Mouse (Mus musculus): ENCODE measurements around the gene Actl6b. TPM values are rescaled to one million over a fixed set of nuclear protein-coding genes. Genes with fewer than 3 reads are reported as not detected.
A peak's percentile ranks its signal among the peaks of the same experiment; 100 is the strongest.

Actl6b gene
- polyA plus RNA-seq, 1 experiment from 2014 or later = 0.45 TPM

DNA sequence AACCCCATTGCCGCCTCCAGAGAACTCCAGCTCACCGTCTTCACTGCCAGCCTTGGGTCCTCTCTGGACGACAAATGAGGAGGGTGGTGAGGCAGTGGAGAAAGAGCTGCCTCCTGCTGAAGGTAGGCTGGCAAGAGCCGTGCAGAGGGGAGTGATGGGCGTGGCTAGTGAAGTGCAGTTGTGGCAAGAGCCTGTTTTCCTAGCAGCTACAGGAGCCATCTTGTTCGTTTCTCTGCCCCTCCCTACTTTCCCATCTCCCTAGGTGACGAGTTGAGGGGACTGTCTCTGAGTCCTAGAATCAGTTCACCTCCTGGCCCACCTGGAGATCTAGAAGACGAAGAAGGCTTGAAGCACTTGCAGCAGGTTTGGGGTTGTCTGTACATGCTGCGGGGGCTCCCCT lies 31.5 kb upstream of the Actl6b start:
- Histone ChIP-seq H3K9me3 (no peaks in the 10 kb centered on the region), H3K27me3 (no peaks in the 10 kb centered on the region), H3K4me2 (replicated peaks) (no peak overlapping the region), H3K4me3 (no peak overlapping the region), H3K9ac (no peak overlapping the region), H3K36me3 (peaks cover 97% of the 10 kb centered on the region), H3K4me1 (peaks cover 7% of the 10 kb centered on the region), H3K27ac (no peak overlapping the region)
- 76% methylated on average over 9 of the region's 9 CpGs for WGBS
- no peak for ATAC-seq (ENCODE audit: low FRiP score, low read depth)

GRCm38 (mm10) chr5:137522711-137523110 lies 30.6 kb upstream of the Actl6b start:
- H3K4me3 ChIP-seq = no peak overlapping the region
- peaks cover 13% of the 10 kb centered on the region for H3K4me1 ChIP-seq
- H3K27me3 ChIP-seq = no peaks in the 10 kb centered on the region
- H3K4me2 ChIP-seq (replicated peaks) = no peak overlapping the region
- no peak overlapping the region for H3K9ac ChIP-seq
- 80% methylated on average over 11 of the region's 11 CpGs for WGBS
- no peaks in the 10 kb centered on the region for H3K9me3 ChIP-seq
- ATAC-seq (ENCODE audit: low FRiP score, low read depth) = no peak
- H3K27ac ChIP-seq = no peak overlapping the region; the same call in 1 of the 2 replicates
- peaks cover 95% of the 10 kb centered on the region for H3K36me3 ChIP-seq

DNA sequence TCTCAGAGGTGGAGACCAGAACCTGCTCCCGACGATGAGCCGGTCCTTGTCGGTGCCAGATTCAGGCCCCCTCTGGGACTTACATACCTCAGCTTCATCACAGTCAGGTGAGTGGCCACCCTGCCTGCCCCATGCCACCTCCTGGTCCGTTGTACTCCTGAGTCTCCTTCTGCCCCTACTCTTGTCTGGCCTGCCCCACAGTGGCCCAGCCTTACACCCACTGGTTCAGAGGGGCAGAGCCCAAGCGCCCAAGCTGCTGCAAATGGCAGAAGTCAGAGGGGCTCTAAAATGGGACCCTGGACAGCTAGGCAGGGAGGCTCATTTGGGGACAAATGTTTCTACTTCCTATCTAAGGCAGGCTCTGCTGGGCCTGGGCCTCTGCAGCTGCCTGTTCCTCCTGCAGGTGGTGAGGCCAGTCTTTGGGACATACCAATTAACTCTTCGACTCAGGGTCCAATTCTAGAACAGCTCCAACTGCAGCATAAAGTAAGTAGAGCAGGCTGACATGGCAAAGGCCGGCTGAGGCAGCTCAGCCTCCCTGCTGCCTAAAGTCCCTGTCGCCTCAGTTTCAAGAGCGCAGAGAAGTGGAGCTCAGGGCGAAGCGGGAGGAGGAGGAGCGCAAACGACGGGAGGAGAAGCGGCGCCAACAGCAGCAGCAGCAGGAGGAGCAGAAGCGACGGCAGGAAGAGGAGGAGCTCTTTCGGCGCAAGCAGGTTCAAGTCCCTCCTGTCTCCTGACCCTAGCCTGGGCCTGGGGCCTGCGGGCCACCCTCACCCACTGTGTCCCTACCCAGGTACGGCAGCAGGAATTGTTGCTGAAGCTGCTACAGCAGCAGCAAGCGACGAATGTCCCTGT lies 29.7 kb upstream of the Actl6b start:
- Histone ChIP-seq H3K27ac (no peak overlapping the region; the same call in 1 of the 2 replicates), H3K9me3 (no peaks in the 10 kb centered on the region), H3K4me3 (no peak overlapping the region), H3K4me2 (replicated peaks) (no peak overlapping the region), H3K9ac (no peak overlapping the region), H3K4me1 (peaks cover 21% of the 10 kb centered on the region), H3K27me3 (no peaks in the 10 kb centered on the region), H3K36me3 (peaks cover 95% of the 10 kb centered on the region)
- 84% methylated on average over 25 of the region's 25 CpGs for WGBS
- ATAC-seq (ENCODE audit: low FRiP score, low read depth) = no peak

DNA sequence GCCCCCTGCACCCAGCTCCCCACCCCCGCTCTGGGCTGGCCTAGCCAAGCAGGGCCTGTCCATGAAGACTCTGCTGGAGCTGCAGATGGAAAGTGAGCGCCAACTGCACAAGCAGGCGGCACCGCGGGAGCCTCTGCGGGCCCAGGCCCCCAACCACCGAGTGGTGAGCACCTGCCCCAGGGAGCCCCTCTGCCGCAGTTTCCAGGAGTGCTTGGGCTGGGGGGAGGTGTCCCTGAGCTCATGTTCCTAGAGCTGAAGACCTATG lies 29.1 kb upstream of the Actl6b start:
- Histone ChIP-seq H3K36me3 (peaks cover 95% of the 10 kb centered on the region), H3K4me3 (no peak overlapping the region), H3K27me3 (no peaks in the 10 kb centered on the region), H3K9ac (no peak overlapping the region), H3K4me1 (peaks cover 21% of the 10 kb centered on the region), H3K27ac (no peak overlapping the region), H3K9me3 (no peaks in the 10 kb centered on the region), H3K4me2 (replicated peaks) (no peak overlapping the region)
- ATAC-seq (ENCODE audit: low FRiP score, low read depth) = no peak
- 93% methylated on average over 8 of the region's 8 CpGs for WGBS

DNA sequence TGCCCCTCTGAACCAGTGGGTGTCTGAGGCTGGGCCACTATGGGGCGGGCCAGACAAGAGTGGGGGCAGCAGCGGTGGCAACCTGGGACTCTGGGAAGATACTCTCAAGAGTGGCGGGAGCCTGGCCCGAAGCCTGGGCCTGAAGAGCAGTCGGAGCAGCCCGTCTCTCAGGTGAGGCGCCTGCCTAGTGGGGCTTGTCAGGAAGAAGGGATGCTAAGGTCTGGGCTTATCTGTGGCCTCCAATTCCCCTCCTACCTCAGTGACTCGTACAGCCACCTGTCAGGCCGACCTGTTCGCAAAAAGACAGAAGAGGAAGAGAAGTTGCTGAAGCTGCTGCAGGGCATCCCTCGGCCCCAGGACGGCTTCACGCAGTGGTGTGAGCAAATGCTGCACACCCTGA lies 28.6 kb upstream of the Actl6b start:
- no peaks in the 10 kb centered on the region for H3K27me3 ChIP-seq
- H3K9ac ChIP-seq = no peak overlapping the region
- no peak for ATAC-seq (ENCODE audit: low FRiP score, low read depth)
- no peak overlapping the region for H3K4me2 ChIP-seq (replicated peaks)
- H3K4me3 ChIP-seq = no peak overlapping the region
- peaks cover 25% of the 10 kb centered on the region for H3K4me1 ChIP-seq
- no peaks in the 10 kb centered on the region for H3K9me3 ChIP-seq
- H3K36me3 ChIP-seq = peaks cover 95% of the 10 kb centered on the region
- 87% methylated on average over 13 of the region's 13 CpGs for whole genome bisulfite sequencing
- no peak overlapping the region for H3K27ac ChIP-seq

GRCm38 (mm10) chr5:137525511-137525910 lies 27.8 kb upstream of the Actl6b start:
- 0 out of 2 replicates have a peak overlapping the region, but pooled peaks have one; percentile 15 for H3K27ac ChIP-seq
- no peak overlapping the region for H3K4me2 ChIP-seq (replicated peaks)
- H3K27me3 ChIP-seq = no peaks in the 10 kb centered on the region
- H3K9ac ChIP-seq = no peak overlapping the region
- no peak overlapping the region for H3K4me3 ChIP-seq
- H3K36me3 ChIP-seq = peaks cover 92% of the 10 kb centered on the region
- ATAC-seq (ENCODE audit: low FRiP score, low read depth) = no peak
- H3K9me3 ChIP-seq = no peaks in the 10 kb centered on the region
- WGBS = 73% methylated on average over 16 of the region's 16 CpGs
- H3K4me1 ChIP-seq = peaks cover 34% of the 10 kb centered on the region

- Histone ChIP-seq H3K27me3 (no peaks in the 10 kb centered on the region), H3K4me2 (replicated peaks) (no peak overlapping the region), H3K4me3 (no peak overlapping the region), H3K9me3 (no peaks in the 10 kb centered on the region), H3K36me3 (peaks cover 84% of the 10 kb centered on the region), H3K4me1 (peaks cover 35% of the 10 kb centered on the region), H3K27ac (peak overlapping the region; percentile 48; the same call in 1 of the 2 replicates), H3K9ac (peak overlapping the region; percentile 15; the same call in 1 of the 2 replicates)
- 53% methylated on average over 16 of the region's 16 CpGs for WGBS
- no peak for ATAC-seq (ENCODE audit: low FRiP score, low read depth)
Observed at GRCm38 (mm10) chr5:137526192-137526936, 27.0 kb upstream of the Actl6b start.

DNA sequence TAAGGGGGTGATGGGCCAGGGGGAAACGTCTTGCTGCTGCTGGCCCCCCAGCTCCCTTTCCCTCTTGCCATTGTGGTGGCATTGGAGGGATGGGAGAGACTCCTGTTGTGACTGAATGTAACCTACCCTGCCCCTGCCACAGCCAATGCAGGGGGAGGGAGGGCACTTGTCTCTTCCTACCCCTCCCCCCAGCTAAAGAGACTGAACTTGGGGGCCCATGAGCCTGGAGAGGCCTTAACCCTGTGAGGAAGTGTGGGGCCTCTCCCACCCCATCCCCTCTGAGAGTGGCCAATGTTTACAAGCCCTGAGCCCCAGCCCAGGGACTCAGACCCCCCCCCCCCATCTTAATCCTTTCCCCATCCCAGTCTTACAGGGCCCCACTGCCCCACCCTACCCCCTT lies 25.9 kb upstream of the Actl6b start:
- Histone ChIP-seq H3K27ac (no peak overlapping the region), H3K9me3 (no peaks in the 10 kb centered on the region), H3K4me2 (replicated peaks) (no peak overlapping the region), H3K9ac (no peak overlapping the region), H3K36me3 (peaks cover 73% of the 10 kb centered on the region), H3K4me1 (peaks cover 35% of the 10 kb centered on the region), H3K4me3 (no peak overlapping the region), H3K27me3 (no peaks in the 10 kb centered on the region)
- ATAC-seq (ENCODE audit: low FRiP score, low read depth) = no peak
- 47% methylated on average over 1 of the region's 1 CpGs for WGBS

GRCm38 (mm10) chr5:137528247-137528968 lies 24.9 kb upstream of the Actl6b start:
- ATAC-seq (ENCODE audit: low FRiP score, low read depth) = no peak
- Histone ChIP-seq H3K9me3 (no peaks in the 10 kb centered on the region), H3K36me3 (peaks cover 63% of the 10 kb centered on the region), H3K27me3 (no peaks in the 10 kb centered on the region), H3K4me3 (no peak overlapping the region), H3K9ac (peak overlapping the region; percentile 43; the same call in 1 of the 2 replicates), H3K4me1 (peaks cover 35% of the 10 kb centered on the region), H3K27ac (no peak overlapping the region), H3K4me2 (replicated peaks) (no peak overlapping the region)
- WGBS = 85% methylated on average over 22 of the region's 22 CpGs

GRCm38 (mm10) chr5:137529221-137529995 lies 23.9 kb upstream of the Actl6b start:
- H3K27ac ChIP-seq = peak overlapping the region; percentile 95; the same call in 1 of the 2 replicates
- no peaks in the 10 kb centered on the region for H3K9me3 ChIP-seq
- H3K27me3 ChIP-seq = no peaks in the 10 kb centered on the region
- no peak for ATAC-seq (ENCODE audit: low FRiP score, low read depth)
- H3K4me1 ChIP-seq = peaks cover 38% of the 10 kb centered on the region
- peak overlapping the region; percentile 93; the same call in 1 of the 2 replicates for H3K9ac ChIP-seq
- WGBS = 67% methylated on average over 15 of the region's 15 CpGs
- H3K4me2 ChIP-seq (replicated peaks) = peak overlapping the region; percentile 98
- peaks cover 53% of the 10 kb centered on the region for H3K36me3 ChIP-seq
- peak overlapping the region; percentile 86 for H3K4me3 ChIP-seq

DNA sequence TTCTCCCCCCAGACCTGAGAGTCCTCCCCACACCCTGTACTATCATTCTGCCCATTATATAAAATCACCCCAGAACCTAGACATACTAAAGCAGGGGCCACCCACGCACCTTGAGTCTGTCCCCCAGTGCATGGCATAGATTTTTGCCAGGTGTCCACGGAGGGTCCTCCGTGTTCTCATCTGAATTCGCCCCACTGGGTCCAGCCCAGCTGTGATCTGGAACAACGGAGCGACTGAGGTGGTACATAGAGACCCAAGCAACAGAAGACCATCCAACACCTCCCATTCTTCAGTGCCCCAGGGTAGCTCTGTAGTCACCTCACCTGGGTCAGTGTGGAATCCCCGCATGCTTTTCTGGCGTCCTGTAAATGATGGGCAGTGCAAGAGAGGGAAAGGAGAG lies 23.2 kb upstream of the Actl6b start:
- Histone ChIP-seq H3K4me2 (replicated peaks) (peak overlapping the region; percentile 98), H3K27me3 (no peaks in the 10 kb centered on the region), H3K4me3 (peak overlapping the region; percentile 86), H3K36me3 (peaks cover 47% of the 10 kb centered on the region), H3K9me3 (no peaks in the 10 kb centered on the region), H3K9ac (peak overlapping the region; percentile 93), H3K4me1 (peaks cover 38% of the 10 kb centered on the region), H3K27ac (peak overlapping the region; percentile 95)
- WGBS = 73% methylated on average over 8 of the region's 8 CpGs
- no peak for ATAC-seq (ENCODE audit: low FRiP score, low read depth)

Data from limb, embryonic 13.5 days (tissue).